Mouse (Mus musculus): ENCODE measurements around the gene Wnt7a.

DNA sequence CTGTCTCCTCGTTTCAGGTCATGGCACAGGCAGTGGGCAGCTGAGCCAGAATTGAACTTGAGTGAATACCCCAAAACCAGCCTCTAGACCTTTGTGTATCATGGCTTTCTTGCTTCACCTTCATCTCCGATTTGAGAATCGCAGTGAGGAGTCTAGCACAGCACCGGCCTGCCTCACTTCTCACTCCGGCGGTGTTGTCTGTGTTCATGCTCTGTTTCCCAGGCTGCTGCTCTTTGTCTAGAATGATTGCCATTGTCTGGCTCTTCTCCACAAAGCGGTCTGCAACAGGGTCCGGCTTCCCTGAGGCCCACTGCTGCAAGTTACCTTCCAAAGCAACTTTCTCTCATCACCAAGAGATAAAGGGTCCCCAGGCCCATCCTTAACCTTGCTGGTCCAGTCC, 79.3 kb downstream of the Wnt7a start:
- TF ChIP-seq CTCF (IDR thresholded peaks at IDR 0.05; ENCODE audit: control insufficient read depth, insufficient read depth, insufficient read length) = no peak
- TF ChIP-seq MAX (IDR thresholded peaks at IDR 0.05) = no peak
- no peak for TF ChIP-seq CEBPB (IDR thresholded peaks at IDR 0.05; ENCODE audit: low read depth)
- no peak for TF ChIP-seq USF1 (IDR thresholded peaks at IDR 0.05; ENCODE audit: low read depth)
- TF ChIP-seq MYOD1 (IDR thresholded peaks at IDR 0.05; ENCODE audit: control insufficient read depth, insufficient read length, low read depth) = no peak

Data from C2C12 (cell line).